Mouse (Mus musculus): ENCODE measurements around the gene Krcc1.

GRCm38 (mm10) chr6:71322491-71322921 is 51.0 kb downstream of the Krcc1 start, which contains the start of gene Cd8b1:
- TF ChIP-seq CTCF (conservative IDR thresholded peaks at IDR 0.05; ENCODE audit: low read length) (no peak), POU5F1 (IDR thresholded peaks at IDR 0.05; ENCODE audit: borderline replicate concordance, low read length) (no peak), NANOG (IDR thresholded peaks at IDR 0.05; ENCODE audit: borderline replicate concordance, low read length) (no peak)

All from E14TG2a.4 (cell line).